Mouse (Mus musculus): ENCODE results near the gene Tead1.

DNA sequence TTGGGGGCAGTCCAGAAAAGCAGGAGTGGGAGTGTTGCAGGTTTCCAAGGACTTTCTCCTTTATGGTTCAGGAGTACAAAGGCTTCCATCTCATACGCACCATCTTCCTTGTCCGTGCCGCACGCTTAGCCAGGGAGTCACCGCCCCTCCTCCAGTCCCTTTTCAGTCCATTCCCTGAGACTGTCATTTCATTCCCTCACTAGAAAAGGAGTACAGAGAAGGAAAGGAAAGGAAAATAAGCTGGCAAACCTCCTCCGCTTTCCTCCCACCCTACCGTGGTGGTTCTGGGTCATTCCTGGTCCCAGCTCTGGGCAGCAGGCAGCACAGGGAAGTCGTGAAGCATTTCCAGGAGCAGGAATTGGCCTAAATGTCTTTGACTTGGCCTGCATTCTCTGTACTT is 52.5 kb downstream of the Tead1 start:
- no peak for TF ChIP-seq POLR2A (IDR thresholded peaks at IDR 0.05; ENCODE audit: insufficient read depth, low read length)
- TF ChIP-seq CTCF (IDR thresholded peaks at IDR 0.05; ENCODE audit: low read depth, low read length) = no peak
- TF ChIP-seq EP300 (IDR thresholded peaks at IDR 0.05; ENCODE audit: insufficient read depth, low read depth, low read length) = no peak
